Mouse (Mus musculus) ES-Bruce4 (cell line): ENCODE measurements at regions not wholly inside any gene's neighbourhood (a gene's known extent, or its start where the extent isn't known, plus 50 kb on each side); places are given as distances from the start of the nearest gene placed in this dataset.

Source experiments
- H3K27ac ChIP-seq: 2 replicates; pipeline ENCODE4 v1.5.1; 2012; ENCODE audit warnings: low read length, inconsistent platforms; ENCODE audit not compliant: insufficient read depth
- H3K27me3 ChIP-seq: 2 replicates; pipeline ENCODE4 v1.6.1; 2012; ENCODE audit warnings: mild to moderate bottlenecking, low read length, inconsistent platforms; ENCODE audit not compliant: control insufficient read depth, poor library complexity, insufficient read depth, severe bottlenecking
- H3K36me3 ChIP-seq: 2 replicates; pipeline ENCODE4 v1.6.1; 2012; ENCODE audit warnings: inconsistent platforms, mild to moderate bottlenecking, low read length, moderate library complexity; ENCODE audit not compliant: control insufficient read depth, poor library complexity, insufficient read depth, severe bottlenecking
- H3K4me1 ChIP-seq: one replicate; pipeline ENCODE4 v1.8.1; 2011; ENCODE audit warnings: low read length; ENCODE audit not compliant: control insufficient read depth, insufficient read depth
- H3K4me3 ChIP-seq: 2 replicates; pipeline ENCODE4 v1.5.1; 2011; ENCODE audit warnings: low read depth, mild to moderate bottlenecking, low read length
- H3K9ac ChIP-seq: 2 replicates; pipeline ENCODE4 v1.6.1; 2012; ENCODE audit warnings: low read depth, mild to moderate bottlenecking, inconsistent platforms; ENCODE audit not compliant: poor library complexity, severe bottlenecking
- H3K9me3 ChIP-seq: replicated peaks from 2 replicates; pipeline ENCODE4 v1.6.1; 2012; ENCODE audit warnings: mild to moderate bottlenecking, low read length, inconsistent platforms; ENCODE audit not compliant: control insufficient read depth, poor library complexity, insufficient read depth, severe bottlenecking
- CTCF ChIP-seq: IDR thresholded peaks from one replicate; pipeline ENCODE4 v1.8.1; 2011; ENCODE audit warnings: low read depth, low read length
- EP300 ChIP-seq: IDR thresholded peaks from 2 replicates; pipeline ENCODE4 v1.6.1; 2011; ENCODE audit warnings: low read depth, low read length; ENCODE audit not compliant: insufficient read depth
- POLR2A ChIP-seq: IDR thresholded peaks from one replicate; pipeline ENCODE4 v1.8.1; 2011; ENCODE audit warnings: low read length; ENCODE audit not compliant: insufficient read depth

DNA sequence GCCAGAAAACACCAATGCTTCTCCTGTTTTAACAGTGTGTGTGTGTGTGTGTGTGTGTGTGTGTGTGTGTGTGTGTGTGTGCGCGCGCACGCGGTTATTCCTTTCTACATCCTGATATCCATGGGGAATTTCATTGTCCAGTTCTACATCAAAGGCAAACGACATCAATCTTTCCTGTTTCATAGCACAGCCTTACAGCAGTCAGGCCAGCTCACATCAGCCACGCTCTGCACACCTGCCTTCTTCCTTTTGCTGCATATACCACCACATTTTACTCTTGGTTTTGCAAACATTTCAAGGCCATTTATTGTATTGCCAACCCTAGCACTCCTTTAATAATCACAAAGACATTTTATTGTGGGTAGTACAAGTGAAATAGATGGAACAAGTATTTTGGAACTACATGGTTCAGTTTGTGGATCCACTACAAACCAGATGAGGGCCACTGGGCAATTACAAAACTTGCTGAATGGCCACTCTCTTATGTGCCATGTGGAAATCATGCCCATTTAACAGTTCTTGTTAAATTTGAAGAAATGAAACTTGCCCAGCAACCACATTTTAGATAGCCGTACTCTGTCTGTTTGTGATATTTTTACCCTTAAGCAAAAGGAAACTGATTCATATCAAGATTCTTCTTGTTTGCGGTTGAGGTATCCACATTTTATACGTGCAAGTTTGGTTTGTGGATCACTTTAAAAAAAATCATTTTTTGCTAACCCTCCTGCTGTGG lies 70.9 kb upstream of the Trim52 start:
- no peak overlapping the region for H3K27ac ChIP-seq

DNA sequence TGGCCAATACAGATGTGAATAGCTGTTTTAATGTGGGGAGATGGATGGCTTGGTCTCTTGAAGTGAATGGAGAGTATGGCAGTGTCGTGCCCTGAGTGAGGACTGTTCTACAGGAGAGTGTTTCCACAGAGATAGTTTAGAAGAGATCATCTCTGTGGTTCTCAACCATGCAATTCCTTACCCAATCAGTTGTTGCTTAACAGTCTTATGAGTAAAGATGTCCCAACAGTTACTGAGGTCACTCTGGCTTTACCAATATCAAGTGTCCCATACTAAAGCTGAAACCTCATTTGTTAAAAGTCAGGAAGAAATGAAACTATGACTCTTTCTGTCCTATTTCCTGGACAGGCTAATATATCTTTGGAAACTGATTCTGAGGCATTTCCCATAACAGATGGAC lies 61.7 kb upstream of the Trim52 start:
- no peaks in the 10 kb centered on the region for H3K9me3 ChIP-seq

More for the DNA sequence above, 70.9 kb upstream of the Trim52 start:
- Histone ChIP-seq H3K9me3 (no peaks in the 10 kb centered on the region), H3K4me3 (no peak overlapping the region), H3K27me3 (no peaks in the 10 kb centered on the region), H3K4me1 (no peaks in the 10 kb centered on the region), H3K36me3 (no peaks in the 10 kb centered on the region), H3K9ac (no peak overlapping the region)
- TF ChIP-seq EP300 (no peak), CTCF (no peak), POLR2A (no peak)

DNA sequence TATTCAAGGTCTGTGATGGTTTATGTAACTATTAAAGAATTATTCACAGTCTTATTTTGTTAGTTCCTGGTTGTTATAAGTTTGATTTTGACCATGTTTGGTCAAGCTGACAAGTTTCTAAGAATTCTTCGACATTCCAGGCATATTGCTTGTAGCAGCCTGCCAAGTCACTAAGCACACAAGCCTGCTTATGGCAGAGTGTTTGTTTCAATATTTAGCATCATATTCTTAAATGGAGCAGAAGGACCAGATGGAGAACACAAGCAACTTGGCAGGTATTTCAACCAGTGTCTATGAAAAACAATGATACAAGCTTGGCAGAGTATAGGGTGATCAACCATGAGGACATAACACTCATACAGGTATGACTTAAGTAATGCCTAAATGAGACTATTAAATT lies 55.8 kb upstream of the Trim52 start:
- no peak overlapping the region for H3K4me3 ChIP-seq
- H3K9me3 ChIP-seq = no peaks in the 10 kb centered on the region
- no peaks in the 10 kb centered on the region for H3K4me1 ChIP-seq
- H3K36me3 ChIP-seq = no peaks in the 10 kb centered on the region
- TF ChIP-seq CTCF = no peak
- no peak for TF ChIP-seq EP300
- no peak for TF ChIP-seq POLR2A
- no peak overlapping the region for H3K9ac ChIP-seq
- no peak overlapping the region for H3K27ac ChIP-seq
- no peaks in the 10 kb centered on the region for H3K27me3 ChIP-seq

More for the DNA sequence above, 61.7 kb upstream of the Trim52 start:
- TF ChIP-seq CTCF (no peak), EP300 (no peak), POLR2A (no peak)
- no peak overlapping the region for H3K9ac ChIP-seq
- no peak overlapping the region for H3K27ac ChIP-seq
- H3K27me3 ChIP-seq = no peaks in the 10 kb centered on the region
- H3K4me1 ChIP-seq = no peaks in the 10 kb centered on the region
- no peaks in the 10 kb centered on the region for H3K36me3 ChIP-seq
- H3K4me3 ChIP-seq = no peak overlapping the region

DNA sequence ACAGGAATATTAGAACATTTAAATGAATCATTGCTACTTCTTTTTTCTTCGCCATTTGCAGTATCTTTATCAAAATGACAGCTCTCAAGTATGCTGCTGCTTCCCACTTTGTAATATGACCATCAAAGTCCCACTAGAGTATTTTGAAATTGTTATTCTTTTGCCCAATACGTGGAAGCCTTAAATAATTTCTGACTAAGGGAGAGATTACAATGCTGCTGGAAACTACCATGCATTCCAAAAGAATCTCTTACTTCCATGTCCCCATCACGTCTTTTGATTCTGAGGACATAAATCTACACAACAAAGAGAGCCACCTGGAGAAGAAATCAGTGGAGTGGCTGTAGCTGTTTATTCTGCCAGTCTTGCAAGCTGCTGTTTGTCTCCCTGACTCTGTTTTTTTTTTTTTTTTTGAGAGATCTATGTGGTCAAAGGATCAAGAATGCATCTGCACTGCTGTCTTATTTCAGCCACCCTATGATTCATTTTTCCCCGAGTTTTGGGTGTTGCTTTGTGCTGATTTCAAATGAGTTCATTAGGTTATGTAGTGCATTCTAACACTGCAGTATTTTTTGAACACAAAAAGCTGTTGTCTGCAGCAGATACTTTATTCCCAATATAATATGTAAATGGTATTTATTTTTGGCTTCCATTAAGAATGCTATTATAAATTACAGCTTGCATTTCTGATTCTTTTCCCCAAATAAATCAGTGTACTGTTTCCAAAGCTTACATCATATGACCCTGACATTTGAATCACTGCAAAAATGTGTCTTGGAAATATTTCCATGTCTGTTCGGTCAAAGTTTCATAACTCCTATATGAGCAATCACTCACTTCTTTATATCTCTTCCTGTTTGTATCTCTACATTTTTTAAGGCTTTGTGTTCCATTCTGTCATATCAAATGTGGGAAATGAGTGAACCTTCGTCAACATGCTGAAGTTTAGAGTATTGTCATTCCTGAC lies 53.1 kb upstream of the Trim52 start:
- no peak overlapping the region for H3K9ac ChIP-seq
- H3K4me1 ChIP-seq = no peaks in the 10 kb centered on the region
- H3K4me3 ChIP-seq = no peak overlapping the region
- no peak for TF ChIP-seq POLR2A
- H3K27ac ChIP-seq = no peak overlapping the region
- no peaks in the 10 kb centered on the region for H3K9me3 ChIP-seq
- no peaks in the 10 kb centered on the region for H3K27me3 ChIP-seq
- H3K36me3 ChIP-seq = no peaks in the 10 kb centered on the region
